Mouse (Mus musculus): ENCODE data around the gene 1500011B03Rik.

- TF ChIP-seq CTCF (IDR thresholded peaks at IDR 0.05; ENCODE audit: low read depth, low read length): no peak
- TF ChIP-seq POLR2A (IDR thresholded peaks at IDR 0.05; ENCODE audit: borderline replicate concordance, low read depth, low read length): no peak
Measured at GRCm38 (mm10) chr5:114782991-114783390, 40.3 kb downstream of the 1500011B03Rik start.
